34 mouse cellular contexts compared by ENCODE assay signal in the genomic region with DNA sequence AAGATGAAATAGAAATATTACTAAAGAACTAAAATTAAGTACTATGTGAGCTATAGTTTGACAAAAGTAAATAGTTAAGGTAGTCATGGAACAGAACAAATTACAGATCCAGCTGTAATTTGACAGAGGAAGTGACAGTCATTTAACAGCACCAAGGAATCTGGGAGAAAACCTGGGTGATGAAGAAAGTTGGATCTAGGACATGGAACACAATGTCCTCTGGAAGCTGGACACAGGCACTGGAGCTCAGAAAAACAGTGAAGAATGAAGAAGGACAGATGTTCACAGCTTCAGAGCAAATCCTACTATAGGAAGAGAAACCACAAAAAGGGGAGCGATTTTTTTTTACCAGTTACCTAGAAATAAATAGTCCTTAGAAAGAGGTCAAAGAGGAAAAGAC.
"Had no signal": no experiment of that assay in that cellular context is flagged by ENCODE, and none has a peak within 500 bp of the region (broad histone marks: within the 10 kb centered on the region; RNA-seq: fewer than 3 reads in every experiment).

No protein-coding gene starts in this region.

- H3K9me3 ChIP-seq: heart, embryonic 10.5 days; heart, embryonic 12.5 days; heart, embryonic 13.5 days; heart, embryonic 15.5 days; hindbrain, embryonic 10.5 days; hindbrain, embryonic 12.5 days; hindbrain, embryonic 13.5 days; hindbrain, embryonic 15.5 days; intestine, embryonic 15.5 days; kidney, embryonic 15.5 days had no signal

- H3K9ac ChIP-seq: heart, embryonic 12.5 days; heart, embryonic 13.5 days; heart, embryonic 15.5 days; hindbrain, embryonic 12.5 days; hindbrain, embryonic 13.5 days; hindbrain, embryonic 14.5 days; hindbrain, embryonic 15.5 days; intestine, embryonic 15.5 days; kidney, embryonic 15.5 days had no signal

- H3K36me3 ChIP-seq: heart, embryonic 10.5 days; heart, embryonic 12.5 days; heart, embryonic 13.5 days; heart, embryonic 15.5 days; hindbrain, embryonic 10.5 days; hindbrain, embryonic 12.5 days; hindbrain, embryonic 13.5 days; hindbrain, embryonic 15.5 days; intestine, embryonic 15.5 days; kidney, embryonic 15.5 days had no signal

- DNase-seq: heart, postnatal 10 days; heart, postnatal 14 days; heart, postnatal 36 days; heart, postnatal 4 days; kidney, adult 11 months; kidney, adult 18-20 months; kidney, adult 2 months; kidney, adult 8-10 months; kidney, adult 9 months; kidney, postnatal 10 days; kidney, postnatal 14 days; kidney, postnatal 25 days; kidney, postnatal 36 days; kidney, postnatal 4 days; layer of hippocampus, adult 9-11 months; layer of hippocampus, postnatal 36 days had no signal

- H3K4me2 ChIP-seq: heart, embryonic 12.5 days; heart, embryonic 13.5 days; heart, embryonic 15.5 days; hindbrain, embryonic 12.5 days; hindbrain, embryonic 13.5 days; hindbrain, embryonic 14.5 days; hindbrain, embryonic 15.5 days; intestine, embryonic 15.5 days; kidney, embryonic 15.5 days had no signal

- H3K27me3 ChIP-seq: heart, embryonic 12.5 days; heart, embryonic 13.5 days; heart, embryonic 15.5 days; hindbrain, embryonic 12.5 days; hindbrain, embryonic 13.5 days; hindbrain, embryonic 15.5 days; intestine, embryonic 15.5 days; kidney, embryonic 15.5 days had no signal

- H3K4me3 ChIP-seq: heart, embryonic 10.5 days; heart, embryonic 12.5 days; heart, embryonic 13.5 days; heart, embryonic 15.5 days; hindbrain, embryonic 10.5 days; hindbrain, embryonic 12.5 days; hindbrain, embryonic 13.5 days; hindbrain, embryonic 15.5 days; intestine, embryonic 15.5 days; kidney, embryonic 15.5 days; layer of hippocampus, adult 2 months had no signal

- ATAC-seq: hindbrain, embryonic 16.5 days; hindbrain, postnatal 0 days; inflammation-experienced regulatory T-cells, adult 6 months; intestine, embryonic 15.5 days; intestine, embryonic 16.5 days; intestine, postnatal 0 days had no signal

- H3K4me1 ChIP-seq: heart, embryonic 10.5 days; heart, embryonic 12.5 days; heart, embryonic 13.5 days; heart, embryonic 15.5 days; hindbrain, embryonic 10.5 days; hindbrain, embryonic 12.5 days; hindbrain, embryonic 13.5 days; hindbrain, embryonic 15.5 days; intestine, embryonic 15.5 days; kidney, embryonic 15.5 days had no signal

- H3K27ac ChIP-seq: heart, embryonic 10.5 days; heart, embryonic 13.5 days; heart, embryonic 15.5 days; hindbrain, embryonic 10.5 days; hindbrain, embryonic 12.5 days; hindbrain, embryonic 13.5 days; hindbrain, embryonic 14.5 days; hindbrain, embryonic 15.5 days; hindbrain, postnatal 0 days; intestine, embryonic 15.5 days; kidney, embryonic 15.5 days; kidney, postnatal 0 days; layer of hippocampus, adult 2 months had no signal
